8 mouse cellular contexts compared by ENCODE assay signal in genomic region chr13:63291016-63291415, GRCm38 (mm10).
"Had no signal": no experiment of that assay in that cellular context is flagged by ENCODE, and none has a peak within 500 bp of the region (broad histone marks: within the 10 kb centered on the region; RNA-seq: fewer than 3 reads in every experiment).

No protein-coding gene starts in this region.

- DNase-seq: kidney, postnatal 14 days; left cerebral cortex, postnatal 4 days; lung, adult 2 months; lung, postnatal 10 days; right cerebral cortex, postnatal 14 days; thymus, postnatal 36 days had no signal

- H3K27ac ChIP-seq: liver, embryonic 14.5 days; midbrain, embryonic 13.5 days had no signal

- H3K4me3 ChIP-seq: midbrain, embryonic 13.5 days had no signal

- H3K9me3 ChIP-seq: midbrain, embryonic 13.5 days had no signal

- ATAC-seq: midbrain, embryonic 13.5 days had no signal

- H3K9ac ChIP-seq: liver, embryonic 14.5 days; midbrain, embryonic 13.5 days had no signal

- H3K4me2 ChIP-seq: midbrain, embryonic 13.5 days had no signal
